Mouse (Mus musculus) embryonic facial prominence, embryonic 15.5 days (tissue): ENCODE measurements around the gene Irf2bp1. TPM values are rescaled to one million over a fixed set of nuclear protein-coding genes. Genes with fewer than 3 reads are reported as not detected.

Experiments used
- ATAC-seq: fragments of 200-750 bp; cut with Nextera tagmentation; 2 replicates; pipeline ENCODE4 v1.8.0; 2017; ENCODE audit warnings: low read depth, moderate TSS enrichment; ENCODE audit not compliant: insufficient number of reproducible peaks, low FRiP score, low TSS enrichment
- H3K27ac ChIP-seq: fragments of 300-500 bp; sonication (generic); replicated peaks from 2 replicates; pipeline ENCODE4 v1.5.1; 2015; ENCODE audit warnings: mild to moderate bottlenecking, inconsistent platforms
- H3K27me3 ChIP-seq: fragments of 300-500 bp; sonication (generic); 2 replicates; pipeline ENCODE4 v1.6.1; 2015; ENCODE audit warnings: inconsistent platforms
- H3K36me3 ChIP-seq: fragments of 300-500 bp; sonication (generic); 2 replicates; pipeline ENCODE4 v1.6.1; 2015; ENCODE audit warnings: mild to moderate bottlenecking, inconsistent platforms
- H3K4me1 ChIP-seq: fragments of 300-500 bp; sonication (generic); 2 replicates; pipeline ENCODE4 v1.6.1; 2015; ENCODE audit warnings: inconsistent platforms
- H3K4me2 ChIP-seq: fragments of 300-500 bp; sonication (generic); replicated peaks from 2 replicates; pipeline ENCODE4 v1.6.1; 2015; ENCODE audit warnings: mild to moderate bottlenecking, inconsistent platforms
- H3K4me3 ChIP-seq: fragments of 300-500 bp; sonication (generic); replicated peaks from 2 replicates; pipeline ENCODE4 v1.5.1; 2015; ENCODE audit warnings: mild to moderate bottlenecking, inconsistent platforms
- H3K9ac ChIP-seq: fragments of 300-500 bp; sonication (generic); 2 replicates; pipeline ENCODE4 v1.6.1; 2015; ENCODE audit warnings: inconsistent platforms
- H3K9me3 ChIP-seq: fragments of 300-500 bp; sonication (generic); replicated peaks from 2 replicates; pipeline ENCODE4 v1.6.1; 2016; ENCODE audit warnings: inconsistent platforms
- WGBS: fragments of 180-500 bp; shearing (Covaris S2); methylation state at CpG from one replicate; pipeline ENCODE4 v1.1.7; 2015; 5-methylcytosine and 5-hydroxymethylcytosine counted together
- polyA plus RNA-seq: library from polyadenylated mRNA; unstranded; fragments of >200 nt; fragmentation: Nextera tagmentation; extraction: Ambion mirVana; gene quantifications from 2 replicates; pipeline ENCODE4 v1.2.1, GENCODE M21; 2015

Gene Irf2bp1
- polyA plus RNA-seq, 1 experiment from 2014 or later, result 32.2 TPM

GRCm38 (mm10) chr7:19001066-19001806 is 2.6 kb upstream of the Irf2bp1 start:
- Histone ChIP-seq H3K9ac (0 out of 2 replicates have a peak overlapping the region, but pooled peaks have one; percentile 22), H3K4me1 (peaks cover 54% of the 10 kb centered on the region), H3K4me3 (peak overlapping the region; percentile 38), H3K4me2 (peak overlapping the region; percentile 61), H3K27me3 (no peaks in the 10 kb centered on the region), H3K27ac (peak overlapping the region; percentile 78), H3K36me3 (peaks cover 17% of the 10 kb centered on the region), H3K9me3 (no peaks in the 10 kb centered on the region)
- ATAC-seq, result no peak
- WGBS, result 36% methylated on average over 18 of the region's 18 CpGs

- no peak for ATAC-seq
- no peaks in the 10 kb centered on the region for H3K27me3 ChIP-seq
- 0 out of 2 replicates have a peak overlapping the region, but pooled peaks have one; percentile 61 for H3K4me2 ChIP-seq
- peaks cover 58% of the 10 kb centered on the region for H3K4me1 ChIP-seq
- H3K36me3 ChIP-seq, result peaks cover 18% of the 10 kb centered on the region
- H3K9ac ChIP-seq, result no peak overlapping the region
- peak overlapping the region; percentile 78 for H3K27ac ChIP-seq
- no peaks in the 10 kb centered on the region for H3K9me3 ChIP-seq
- H3K4me3 ChIP-seq, result no peak overlapping the region
- 82% methylated on average over 3 of the region's 3 CpGs for WGBS
Observed at GRCm38 (mm10) chr7:19001807-19002085, 2.1 kb upstream of the Irf2bp1 start.

GRCm38 (mm10) chr7:19002115-19002514 is 1.7 kb upstream of the Irf2bp1 start:
- H3K4me2 ChIP-seq, result peak overlapping the region; percentile 61
- ATAC-seq, result no peak
- no peaks in the 10 kb centered on the region for H3K9me3 ChIP-seq
- 23% methylated on average over 4 of the region's 4 CpGs for WGBS
- H3K9ac ChIP-seq, result no peak overlapping the region; the same call in 1 of the 2 replicates
- peaks cover 62% of the 10 kb centered on the region for H3K4me1 ChIP-seq
- no peaks in the 10 kb centered on the region for H3K27me3 ChIP-seq
- peaks cover 22% of the 10 kb centered on the region for H3K36me3 ChIP-seq
- peak overlapping the region; percentile 44 for H3K4me3 ChIP-seq
- H3K27ac ChIP-seq, result peak overlapping the region; percentile 78

GRCm38 (mm10) chr7:19002848-19003498 is 871 bp upstream of the Irf2bp1 start:
- Histone ChIP-seq H3K4me2 (peak overlapping the region; percentile 61), H3K36me3 (peaks cover 22% of the 10 kb centered on the region), H3K4me1 (peaks cover 67% of the 10 kb centered on the region), H3K27me3 (no peaks in the 10 kb centered on the region), H3K9ac (peak overlapping the region; percentile 48), H3K9me3 (no peaks in the 10 kb centered on the region), H3K4me3 (peak overlapping the region; percentile 44), H3K27ac (peak overlapping the region; percentile 78)
- ATAC-seq, result peak; percentile 56
- 2% methylated on average over 17 of the region's 17 CpGs for WGBS

- Histone ChIP-seq H3K27ac (peak overlapping the region; percentile 95), H3K4me1 (peaks cover 67% of the 10 kb centered on the region), H3K36me3 (peaks cover 22% of the 10 kb centered on the region), H3K27me3 (no peaks in the 10 kb centered on the region), H3K9me3 (no peaks in the 10 kb centered on the region), H3K4me2 (peak overlapping the region; percentile 97), H3K4me3 (peak overlapping the region; percentile 68), H3K9ac (peak overlapping the region; percentile 79)
- ATAC-seq, result no peak
- WGBS, result under 1% methylated on average over 34 of the region's 34 CpGs
Observed at GRCm38 (mm10) chr7:19004631-19005079, 811 bp downstream of the Irf2bp1 start.

- peaks cover 61% of the 10 kb centered on the region for H3K4me1 ChIP-seq
- no peak overlapping the region for H3K27ac ChIP-seq
- H3K9ac ChIP-seq, result peak overlapping the region; percentile 79; the same call in 1 of the 2 replicates
- H3K27me3 ChIP-seq, result no peaks in the 10 kb centered on the region
- 73% methylated on average over 34 of the region's 34 CpGs for WGBS
- peak overlapping the region; percentile 97 for H3K4me2 ChIP-seq
- peak overlapping the region; percentile 68 for H3K4me3 ChIP-seq
- no peak for ATAC-seq
- H3K36me3 ChIP-seq, result peaks cover 22% of the 10 kb centered on the region
- no peaks in the 10 kb centered on the region for H3K9me3 ChIP-seq
Observed at GRCm38 (mm10) chr7:19005417-19006121, 1.7 kb downstream of the Irf2bp1 start.

- peaks cover 55% of the 10 kb centered on the region for H3K4me1 ChIP-seq
- peaks cover 22% of the 10 kb centered on the region for H3K36me3 ChIP-seq
- H3K27ac ChIP-seq, result no peak overlapping the region
- H3K27me3 ChIP-seq, result no peaks in the 10 kb centered on the region
- no peak for ATAC-seq
- no peaks in the 10 kb centered on the region for H3K9me3 ChIP-seq
- H3K9ac ChIP-seq, result no peak overlapping the region
- peak overlapping the region; percentile 68 for H3K4me3 ChIP-seq
- peak overlapping the region; percentile 97 for H3K4me2 ChIP-seq
- 8% methylated on average over 12 of the region's 12 CpGs for WGBS
Observed at GRCm38 (mm10) chr7:19006476-19006875, 2.6 kb downstream of the Irf2bp1 start.

GRCm38 (mm10) chr7:19007026-19007977 is 3.5 kb downstream of the Irf2bp1 start:
- H3K4me3 ChIP-seq, result no peak overlapping the region
- H3K4me2 ChIP-seq, result no peak overlapping the region; the same call in 1 of the 2 replicates
- no peak overlapping the region for H3K9ac ChIP-seq
- no peak overlapping the region for H3K27ac ChIP-seq
- peaks cover 22% of the 10 kb centered on the region for H3K36me3 ChIP-seq
- no peak for ATAC-seq
- no peaks in the 10 kb centered on the region for H3K27me3 ChIP-seq
- peaks cover 54% of the 10 kb centered on the region for H3K4me1 ChIP-seq
- WGBS, result 80% methylated on average over 13 of the region's 13 CpGs
- no peaks in the 10 kb centered on the region for H3K9me3 ChIP-seq

GRCm38 (mm10) chr7:19010581-19010980 is 6.7 kb downstream of the Irf2bp1 start:
- peaks cover 16% of the 10 kb centered on the region for H3K36me3 ChIP-seq
- no peaks in the 10 kb centered on the region for H3K27me3 ChIP-seq
- H3K27ac ChIP-seq, result no peak overlapping the region
- no peak for ATAC-seq
- peaks cover 31% of the 10 kb centered on the region for H3K4me1 ChIP-seq
- H3K9me3 ChIP-seq, result no peaks in the 10 kb centered on the region
- H3K4me2 ChIP-seq, result no peak overlapping the region
- H3K9ac ChIP-seq, result no peak overlapping the region
- 76% methylated on average over 7 of the region's 7 CpGs for WGBS
- no peak overlapping the region for H3K4me3 ChIP-seq

GRCm38 (mm10) chr7:19012025-19012621 is 8.3 kb downstream of the Irf2bp1 start:
- H3K9me3 ChIP-seq, result no peaks in the 10 kb centered on the region
- ATAC-seq, result peak; percentile 27
- 2% methylated on average over 31 of the region's 31 CpGs for WGBS

More at GRCm38 (mm10) chr7:19012025-19012621, 8.3 kb downstream of the Irf2bp1 start:
- Histone ChIP-seq H3K4me2 (peak overlapping the region; percentile 58), H3K27me3 (no peaks in the 10 kb centered on the region), H3K9ac (peak overlapping the region; percentile 52), H3K4me1 (peaks cover 17% of the 10 kb centered on the region), H3K4me3 (peak overlapping the region; percentile 33), H3K27ac (peak overlapping the region; percentile 29), H3K36me3 (peaks cover 3% of the 10 kb centered on the region; the same call in 1 of the 2 replicates)
